Mouse (Mus musculus) gastrocnemius, adult 8-10 months (tissue): Measurements from ENCODE around the gene Gpr25. TPM values are rescaled to one million over a fixed set of nuclear protein-coding genes. Genes with fewer than 3 reads are reported as not detected.

Source experiments
- DNase-seq, 2 experiments: peaks; one replicate each; pipeline ENCODE4 v3.0.0; 2022; ENCODE audit warnings: low spot score in 2 of 2
- total RNA-seq, 4 experiments: library from RNA; stranded (reverse); gene quantifications; 2 replicates each; pipeline ENCODE4 v1.2.4; 2022

The Gpr25 gene
- total RNA-seq, 4 experiments from 2014 or later, result not detected

GRCm38 (mm10) chr1:136233892-136234594, 26.6 kb downstream of the Gpr25 start, which contains the start of gene Inava:
Inava (minus strand) TSS chr1:136234264.
- DNase-seq, result no peak

- no peak for DNase-seq
These were observed 27.5 kb downstream of the Gpr25 start for GRCm38 (mm10) chr1:136232986-136233790.

GRCm38 (mm10) chr1:136232285-136232926, 28.3 kb downstream of the Gpr25 start:
- DNase-seq, result no peak

- no peak for DNase-seq
These were observed 29.1 kb downstream of the Gpr25 start for GRCm38 (mm10) chr1:136231596-136231995.

GRCm38 (mm10) chr1:136230201-136230600, 30.5 kb downstream of the Gpr25 start:
- DNase-seq, result no peak

- no peak for DNase-seq
These were observed 31.7 kb downstream of the Gpr25 start for GRCm38 (mm10) chr1:136229040-136229373.

GRCm38 (mm10) chr1:136228328-136229039, 32.2 kb downstream of the Gpr25 start:
- no peak for DNase-seq

- no peak for DNase-seq
These were observed 32.8 kb downstream of the Gpr25 start for GRCm38 (mm10) chr1:136227870-136228269.

GRCm38 (mm10) chr1:136226626-136227025, 34.0 kb downstream of the Gpr25 start:
- no peak for DNase-seq

- DNase-seq, result no peak
These were observed 34.8 kb downstream of the Gpr25 start for GRCm38 (mm10) chr1:136225846-136226245.

- no peak for DNase-seq
These were observed 36.8 kb downstream of the Gpr25 start for GRCm38 (mm10) chr1:136223758-136224342.

- DNase-seq, result no peak
These were observed 38.3 kb downstream of the Gpr25 start for GRCm38 (mm10) chr1:136222386-136222785.

- DNase-seq, result no peak
These were observed 40.4 kb downstream of the Gpr25 start for GRCm38 (mm10) chr1:136220037-136220871.

GRCm38 (mm10) chr1:136214304-136214703, 46.4 kb downstream of the Gpr25 start:
- DNase-seq, result no peak

GRCm38 (mm10) chr1:136212803-136213202, 47.9 kb downstream of the Gpr25 start, which contains the start of gene Mroh3:
Mroh3 (minus strand) TSS chr1:136212828.
- DNase-seq, result no peak

Other genes starting within 250 kb of the Gpr25 start
- gene Ascl5, start 210.1 kb downstream of the Gpr25 start, total RNA-seq, result not detected
- 1,000 to 10,000 TPM in 3 of 4 experiments, 100 to 1,000 TPM in 1; 844 to 1,101 (median 1,067) TPM for gene Cacna1s, start 208.1 kb downstream of the Gpr25 start, total RNA-seq
- under 1 TPM; 0.31 to 0.70 (median 0.34) TPM for gene Kif21b, start 129.5 kb downstream of the Gpr25 start, total RNA-seq
- not detected for gene Mroh3, start 48.0 kb downstream of the Gpr25 start, total RNA-seq
- not detected for gene Inava, start 26.6 kb downstream of the Gpr25 start, total RNA-seq
- 1 to 10 TPM; 7.3 to 9.5 (median 8.6) TPM for gene Camsap2, start 85.2 kb upstream of the Gpr25 start, total RNA-seq
- gene Ddx59, start 154.4 kb upstream of the Gpr25 start, total RNA-seq, result 10 to 100 TPM; 18.6 to 20.1 (median 19.5) TPM
- gene Kif14, start 205.5 kb upstream of the Gpr25 start, total RNA-seq, result under 1 TPM in 1 of 4 experiments, not detected in 3; 0.05 TPM